Mouse (Mus musculus) olfactory bulb, adult 2 months (tissue): ENCODE results near the gene 4930564D02Rik.

ENCODE experiments used
- CTCF ChIP-seq: fragments of 200-500 bp; IDR thresholded peaks from 2 replicates; pipeline ENCODE4 v1.5.1; 2012; ENCODE audit warnings: low read depth, mild to moderate bottlenecking, low read length, moderate library complexity; ENCODE audit not compliant: insufficient read depth
- POLR2A ChIP-seq: fragments of 200-500 bp; IDR thresholded peaks from 2 replicates; pipeline ENCODE4 v1.6.1; 2012; ENCODE audit warnings: mild to moderate bottlenecking, low read depth, low read length, moderate library complexity; ENCODE audit not compliant: insufficient read depth

- TF ChIP-seq CTCF (no peak), POLR2A (no peak)
Observed at GRCm38 (mm10) chr3:105123776-105124175, 57.1 kb downstream of the 4930564D02Rik start.
